Mouse (Mus musculus): Measurements from ENCODE around the gene Actg2.

- no peak for TF ChIP-seq EP300 (IDR thresholded peaks at IDR 0.05; ENCODE audit: low read depth)
- TF ChIP-seq CTCF (IDR thresholded peaks at IDR 0.05; ENCODE audit: low read depth) = no peak
These were observed 50.2 kb downstream of the Actg2 start for GRCm38 (mm10) chr6:83485854-83486253.
